Mouse (Mus musculus) cerebellum, postnatal 36 days (tissue): Measurements from ENCODE around the gene Manf.

Experiments
- DNase-seq, 2 experiments: peaks; one replicate each; pipeline ENCODE4 v3.0.0; 2021 to 2022; ENCODE audit warnings: mixed read lengths in 2 of 2

The Manf gene

GRCm38 (mm10) chr9:106891829-106892551 lies at the start of gene Manf:
Gene Manf, minus strand, starts transcription at chr9:106891979.
- peak; percentile 96 for DNase-seq

GRCm38 (mm10) chr9:106934998-106935397 lies 43.2 kb upstream of the Manf start:
- no peak for DNase-seq

GRCm38 (mm10) chr9:106914878-106915277 lies 23.1 kb upstream of the Manf start:
- DNase-seq = no peak

- DNase-seq = no peak
Observed at GRCm38 (mm10) chr9:106913759-106914158, 22.0 kb upstream of the Manf start.

- DNase-seq = no peak
Observed at GRCm38 (mm10) chr9:106911624-106912023, 19.8 kb upstream of the Manf start.

GRCm38 (mm10) chr9:106908715-106909114 lies 16.9 kb upstream of the Manf start:
- no peak for DNase-seq

- no peak for DNase-seq
Observed at GRCm38 (mm10) chr9:106908174-106908573, 16.4 kb upstream of the Manf start.

- no peak for DNase-seq
Observed at GRCm38 (mm10) chr9:106906597-106906996, 14.8 kb upstream of the Manf start.

- no peak for DNase-seq
Observed at GRCm38 (mm10) chr9:106903791-106904134, 12.0 kb upstream of the Manf start.

GRCm38 (mm10) chr9:106903099-106903790 lies 11.5 kb upstream of the Manf start:
- DNase-seq = no peak

GRCm38 (mm10) chr9:106901596-106901995 lies 9.8 kb upstream of the Manf start:
- no peak for DNase-seq

- DNase-seq = no peak
Observed at GRCm38 (mm10) chr9:106898901-106899300, 7.1 kb upstream of the Manf start.

- no peak for DNase-seq
Observed at GRCm38 (mm10) chr9:106893327-106893726, 1.5 kb upstream of the Manf start.

GRCm38 (mm10) chr9:106892552-106892875 lies 735 bp upstream of the Manf start:
- no peak for DNase-seq

GRCm38 (mm10) chr9:106891341-106891741 lies 438 bp downstream of the Manf start:
- no peak for DNase-seq

GRCm38 (mm10) chr9:106890496-106891240 lies 1.1 kb downstream of the Manf start:
- DNase-seq = no peak

GRCm38 (mm10) chr9:106889321-106889720 lies 2.5 kb downstream of the Manf start:
- no peak for DNase-seq

- DNase-seq = no peak
Observed at GRCm38 (mm10) chr9:106888346-106888745, 3.4 kb downstream of the Manf start.

GRCm38 (mm10) chr9:106886828-106887702 lies 4.7 kb downstream of the Manf start, which contains the start of gene Rbm15b:
Gene Rbm15b, minus strand, starts transcription at chr9:106887428.
- peak; percentile 98 to 99 for DNase-seq

- peak; percentile 57 to 68 for DNase-seq
Observed at GRCm38 (mm10) chr9:106885901-106886731, 5.7 kb downstream of the Manf start.

- peak; percentile 19 to 28 for DNase-seq
Observed at GRCm38 (mm10) chr9:106884996-106885900, 6.5 kb downstream of the Manf start.
